Mouse (Mus musculus) forebrain, embryonic 15.5 days (tissue): Measurements from ENCODE around the gene Rpl9-ps1. TPM values are rescaled to one million over a fixed set of nuclear protein-coding genes. Genes with fewer than 3 reads are reported as not detected.

Experiments used
- ATAC-seq: fragments of 200-750 bp; cut with Nextera tagmentation; replicated peaks from 2 replicates; pipeline ENCODE4 v1.8.0; 2017; ENCODE audit warnings: mild to moderate bottlenecking, moderate TSS enrichment, moderate library complexity
- H3K27ac ChIP-seq: fragments of 300-500 bp; sonication (generic); replicated peaks from 2 replicates; pipeline ENCODE4 v1.5.1; 2015; ENCODE audit warnings: mild to moderate bottlenecking, inconsistent platforms
- H3K27me3 ChIP-seq: fragments of 300-500 bp; sonication (generic); 2 replicates; pipeline ENCODE4 v1.6.1; 2015; ENCODE audit warnings: inconsistent platforms
- H3K36me3 ChIP-seq: fragments of 300-500 bp; sonication (generic); 2 replicates; pipeline ENCODE4 v1.6.1; 2015; ENCODE audit warnings: mild to moderate bottlenecking, inconsistent platforms
- H3K4me1 ChIP-seq: fragments of 300-500 bp; sonication (generic); 2 replicates; pipeline ENCODE4 v1.6.1; 2015; ENCODE audit warnings: inconsistent platforms
- H3K4me2 ChIP-seq: fragments of 300-500 bp; sonication (generic); replicated peaks from 2 replicates; pipeline ENCODE4 v1.6.1; 2015; ENCODE audit warnings: mild to moderate bottlenecking, inconsistent platforms
- H3K4me3 ChIP-seq: fragments of 300-500 bp; sonication (generic); 2 replicates; pipeline ENCODE4 v1.5.1; 2015; ENCODE audit warnings: mild to moderate bottlenecking, inconsistent platforms
- H3K9ac ChIP-seq: fragments of 300-500 bp; sonication (generic); replicated peaks from 2 replicates; pipeline ENCODE4 v1.6.1; 2015; ENCODE audit warnings: mild to moderate bottlenecking, inconsistent platforms
- H3K9me3 ChIP-seq: fragments of 300-500 bp; sonication (generic); 2 replicates; pipeline ENCODE4 v1.6.1; 2016; ENCODE audit warnings: inconsistent platforms
- WGBS: fragments of 180-500 bp; shearing (Covaris S2); methylation state at CpG from one replicate; pipeline ENCODE4 v1.1.7; 2015; ENCODE audit warnings: mixed read lengths; 5-methylcytosine and 5-hydroxymethylcytosine counted together
- polyA plus RNA-seq: library from polyadenylated mRNA; unstranded; fragments of >200 nt; fragmentation: Nextera tagmentation; extraction: Ambion mirVana; gene quantifications from 2 replicates; pipeline ENCODE4 v1.2.1, GENCODE M21; 2015

Rpl9-ps1 gene
- polyA plus RNA-seq, 1 experiment from 2014 or later: not detected

GRCm38 (mm10) chr11:83616586-83616985, 28.8 kb downstream of the Rpl9-ps1 start:
- no peaks in the 10 kb centered on the region for H3K4me1 ChIP-seq
- no peak overlapping the region for H3K9ac ChIP-seq
- no peak overlapping the region for H3K4me2 ChIP-seq
- no peak for ATAC-seq
- no peaks in the 10 kb centered on the region for H3K9me3 ChIP-seq
- no peak overlapping the region for H3K4me3 ChIP-seq
- no peak overlapping the region for H3K27ac ChIP-seq
- H3K27me3 ChIP-seq: no peaks in the 10 kb centered on the region
- 97% methylated on average over 1 of the region's 1 CpGs for WGBS
- no peaks in the 10 kb centered on the region for H3K36me3 ChIP-seq

DNA sequence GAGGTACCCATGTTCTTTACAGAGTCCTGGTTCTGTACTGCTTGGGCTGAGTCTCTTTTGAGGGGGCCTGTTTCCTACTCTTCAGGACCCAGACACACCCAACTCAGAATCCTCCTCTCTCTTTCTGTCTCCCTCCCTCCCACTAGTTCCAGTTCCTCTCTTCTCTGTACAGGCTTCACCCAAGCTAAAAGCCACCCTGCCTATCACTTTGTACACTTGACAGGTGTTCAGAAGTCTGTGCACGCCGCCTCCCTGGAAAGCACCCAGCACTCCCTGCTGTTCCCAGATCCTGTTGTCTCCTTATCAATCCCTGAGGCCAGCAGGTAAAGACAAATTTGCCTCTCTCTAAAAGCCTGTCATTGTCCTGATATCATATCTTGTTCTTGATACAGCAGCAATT, 34.5 kb downstream of the Rpl9-ps1 start:
- H3K27me3 ChIP-seq: no peaks in the 10 kb centered on the region
- no peak for ATAC-seq
- WGBS: 83% methylated on average over 2 of the region's 2 CpGs

GRCm38 (mm10) chr11:83606396-83606795, 39.0 kb downstream of the Rpl9-ps1 start:
- no peaks in the 10 kb centered on the region for H3K36me3 ChIP-seq
- no peaks in the 10 kb centered on the region for H3K9me3 ChIP-seq
- H3K27me3 ChIP-seq: no peaks in the 10 kb centered on the region
- WGBS: 50% methylated on average over 1 of the region's 1 CpGs
- H3K4me1 ChIP-seq: no peaks in the 10 kb centered on the region
- no peak overlapping the region for H3K4me2 ChIP-seq
- no peak overlapping the region for H3K4me3 ChIP-seq
- no peak overlapping the region for H3K27ac ChIP-seq
- ATAC-seq: no peak
- no peak overlapping the region for H3K9ac ChIP-seq

More for the DNA sequence above, 34.5 kb downstream of the Rpl9-ps1 start:
- no peak overlapping the region for H3K9ac ChIP-seq
- no peak overlapping the region for H3K27ac ChIP-seq
- no peak overlapping the region for H3K4me3 ChIP-seq
- H3K4me1 ChIP-seq: no peaks in the 10 kb centered on the region
- no peaks in the 10 kb centered on the region for H3K36me3 ChIP-seq
- H3K4me2 ChIP-seq: no peak overlapping the region
- H3K9me3 ChIP-seq: no peaks in the 10 kb centered on the region

DNA sequence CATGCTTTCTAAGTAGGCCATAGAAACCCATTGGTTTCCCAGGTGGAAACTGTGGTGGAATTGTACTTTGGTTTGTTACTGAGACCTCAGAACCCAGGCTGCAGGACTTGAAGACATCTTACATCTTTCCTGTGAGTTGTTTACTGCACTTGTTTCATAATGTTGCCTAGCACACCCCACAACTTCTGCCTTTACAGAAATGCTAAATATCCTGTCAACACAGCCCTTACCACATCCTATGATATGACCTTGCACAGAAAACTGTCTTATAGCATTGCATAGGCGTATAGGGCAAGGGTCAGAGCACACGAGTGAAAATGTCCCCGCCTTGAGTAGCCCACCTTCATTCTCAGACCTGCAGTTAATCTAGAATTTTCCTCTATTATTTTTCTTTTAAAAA, 39.9 kb downstream of the Rpl9-ps1 start:
- no peak overlapping the region for H3K27ac ChIP-seq
- no peak overlapping the region for H3K4me2 ChIP-seq
- no peaks in the 10 kb centered on the region for H3K4me1 ChIP-seq
- H3K9ac ChIP-seq: no peak overlapping the region
- H3K36me3 ChIP-seq: no peaks in the 10 kb centered on the region
- H3K27me3 ChIP-seq: no peaks in the 10 kb centered on the region
- no peak overlapping the region for H3K4me3 ChIP-seq
- ATAC-seq: no peak
- no peaks in the 10 kb centered on the region for H3K9me3 ChIP-seq
- WGBS: 91% methylated on average over 3 of the region's 3 CpGs

DNA sequence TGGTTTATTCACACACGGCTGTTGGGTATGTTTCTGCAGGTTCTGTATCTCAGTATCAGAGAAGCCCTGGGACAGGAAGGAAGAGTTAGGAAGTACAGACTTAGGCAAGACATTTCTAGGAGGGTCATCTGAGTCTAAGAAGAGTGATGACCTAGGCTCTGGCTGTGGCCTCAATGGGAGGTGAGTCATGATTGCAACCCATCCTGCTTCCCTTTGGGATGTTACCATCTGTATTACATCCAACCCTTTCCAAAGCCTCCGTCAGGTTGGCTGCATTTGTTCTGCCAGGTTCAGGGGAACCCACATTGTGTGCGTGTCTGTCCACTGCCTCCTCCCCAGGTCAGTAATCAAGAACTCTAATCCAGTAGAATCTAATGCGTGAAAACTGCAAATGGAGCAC, 40.7 kb downstream of the Rpl9-ps1 start:
- no peaks in the 10 kb centered on the region for H3K9me3 ChIP-seq
- H3K27ac ChIP-seq: no peak overlapping the region
- ATAC-seq: no peak
- H3K36me3 ChIP-seq: no peaks in the 10 kb centered on the region
- no peaks in the 10 kb centered on the region for H3K4me1 ChIP-seq
- H3K9ac ChIP-seq: no peak overlapping the region
- no peaks in the 10 kb centered on the region for H3K27me3 ChIP-seq
- no peak overlapping the region for H3K4me3 ChIP-seq
- H3K4me2 ChIP-seq: no peak overlapping the region
- 89% methylated on average over 4 of the region's 4 CpGs for WGBS

- Histone ChIP-seq H3K4me3 (no peak overlapping the region), H3K4me1 (no peaks in the 10 kb centered on the region), H3K4me2 (no peak overlapping the region), H3K27me3 (no peaks in the 10 kb centered on the region), H3K9me3 (no peaks in the 10 kb centered on the region), H3K36me3 (no peaks in the 10 kb centered on the region), H3K27ac (no peak overlapping the region), H3K9ac (no peak overlapping the region)
- ATAC-seq: no peak
- WGBS: 99% methylated on average over 3 of the region's 3 CpGs
Measured at GRCm38 (mm10) chr11:83603399-83603798, 42.0 kb downstream of the Rpl9-ps1 start.

GRCm38 (mm10) chr11:83600576-83600975, 44.8 kb downstream of the Rpl9-ps1 start:
- Histone ChIP-seq H3K9ac (no peak overlapping the region), H3K27me3 (no peaks in the 10 kb centered on the region), H3K4me1 (no peaks in the 10 kb centered on the region), H3K9me3 (no peaks in the 10 kb centered on the region), H3K36me3 (no peaks in the 10 kb centered on the region), H3K4me3 (no peak overlapping the region), H3K4me2 (no peak overlapping the region), H3K27ac (no peak overlapping the region)
- 94% methylated on average over 2 of the region's 2 CpGs for WGBS
- ATAC-seq: no peak

DNA sequence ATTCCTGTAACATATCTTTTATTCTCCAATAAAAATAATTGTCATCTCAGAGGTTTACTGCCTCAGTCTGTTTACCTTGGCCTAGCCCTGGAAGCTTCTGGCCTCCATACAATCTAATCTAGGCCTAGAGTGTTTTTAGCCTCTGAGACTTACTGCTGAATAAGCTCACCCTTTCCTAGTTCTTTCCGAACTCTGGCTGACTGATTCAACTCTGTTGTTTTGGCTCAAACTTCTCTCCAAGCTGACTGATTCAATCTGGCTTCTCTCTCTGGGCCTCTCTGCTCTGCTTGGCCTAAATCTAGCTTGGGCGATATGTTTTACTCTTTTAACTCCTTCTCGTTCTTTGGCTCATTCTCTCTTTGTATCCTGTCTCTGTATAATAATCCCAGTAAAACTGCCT, 46.4 kb downstream of the Rpl9-ps1 start:
- H3K4me1 ChIP-seq: no peaks in the 10 kb centered on the region
- H3K4me3 ChIP-seq: no peak overlapping the region
- no peak for ATAC-seq
- H3K9ac ChIP-seq: no peak overlapping the region
- no peaks in the 10 kb centered on the region for H3K36me3 ChIP-seq
- no peaks in the 10 kb centered on the region for H3K9me3 ChIP-seq
- no peak overlapping the region for H3K4me2 ChIP-seq
- H3K27me3 ChIP-seq: no peaks in the 10 kb centered on the region
- no peak overlapping the region for H3K27ac ChIP-seq
- 87% methylated on average over 3 of the region's 3 CpGs for WGBS

DNA sequence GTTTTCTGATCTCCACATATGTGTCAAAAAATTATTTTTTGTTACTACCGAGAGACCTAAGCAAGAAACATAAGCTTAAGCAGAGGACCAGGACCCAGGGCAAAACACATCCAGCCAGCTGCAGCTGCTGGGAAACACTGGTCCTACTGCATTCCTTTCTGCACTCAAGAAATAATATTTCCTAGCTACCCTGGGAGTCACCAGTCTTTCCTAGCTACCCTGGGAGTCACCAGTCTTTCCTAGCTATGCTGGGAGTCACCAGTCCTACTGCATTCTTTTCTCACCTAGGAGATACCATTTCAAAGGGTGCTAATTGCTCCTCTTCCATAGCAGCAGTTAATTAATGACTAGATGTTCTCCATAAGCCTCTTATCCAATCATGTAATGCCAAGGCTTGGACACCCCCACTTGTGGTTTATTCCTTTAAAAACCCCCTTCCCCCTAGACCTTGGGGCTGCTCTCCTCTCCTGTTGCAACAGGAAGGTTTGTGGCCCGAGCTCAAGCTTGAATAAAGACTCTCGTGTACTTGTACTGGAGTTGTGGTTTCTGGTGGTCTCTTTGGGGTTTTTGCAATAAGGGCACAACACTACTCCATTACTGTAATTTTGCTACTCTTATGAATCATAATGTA, 47.1 kb downstream of the Rpl9-ps1 start:
- H3K27me3 ChIP-seq: no peaks in the 10 kb centered on the region
- WGBS: 78% methylated on average over 3 of the region's 3 CpGs
- no peak overlapping the region for H3K9ac ChIP-seq
- no peaks in the 10 kb centered on the region for H3K9me3 ChIP-seq
- H3K4me2 ChIP-seq: no peak overlapping the region
- ATAC-seq: no peak
- H3K27ac ChIP-seq: no peak overlapping the region
- H3K36me3 ChIP-seq: no peaks in the 10 kb centered on the region
- H3K4me1 ChIP-seq: no peaks in the 10 kb centered on the region
- H3K4me3 ChIP-seq: no peak overlapping the region

GRCm38 (mm10) chr11:83597796-83598195, 47.6 kb downstream of the Rpl9-ps1 start:
- Histone ChIP-seq H3K27ac (no peak overlapping the region), H3K4me1 (no peaks in the 10 kb centered on the region), H3K9ac (no peak overlapping the region), H3K36me3 (no peaks in the 10 kb centered on the region), H3K27me3 (no peaks in the 10 kb centered on the region), H3K4me3 (no peak overlapping the region), H3K4me2 (no peak overlapping the region), H3K9me3 (no peaks in the 10 kb centered on the region)
- no peak for ATAC-seq
- WGBS: 92% methylated on average over 7 of the region's 7 CpGs

- WGBS: 77% methylated on average over 7 of the region's 7 CpGs
- no peaks in the 10 kb centered on the region for H3K4me1 ChIP-seq
- H3K27ac ChIP-seq: no peak overlapping the region
- no peaks in the 10 kb centered on the region for H3K27me3 ChIP-seq
- H3K9me3 ChIP-seq: no peaks in the 10 kb centered on the region
- H3K9ac ChIP-seq: no peak overlapping the region
- no peak for ATAC-seq
- no peaks in the 10 kb centered on the region for H3K36me3 ChIP-seq
- H3K4me2 ChIP-seq: no peak overlapping the region
- H3K4me3 ChIP-seq: no peak overlapping the region
Measured at GRCm38 (mm10) chr11:83595669-83596455, 49.6 kb downstream of the Rpl9-ps1 start.
